Mouse (Mus musculus) ES-Bruce4 (cell line): Measurements from ENCODE around the gene Adssl1.

Experiments
- CTCF ChIP-seq: IDR thresholded peaks from one replicate; pipeline ENCODE4 v1.8.1; 2011; ENCODE audit warnings: low read depth, low read length
- EP300 ChIP-seq: IDR thresholded peaks from 2 replicates; pipeline ENCODE4 v1.6.1; 2011; ENCODE audit warnings: low read depth, low read length; ENCODE audit not compliant: insufficient read depth
- POLR2A ChIP-seq: IDR thresholded peaks from one replicate; pipeline ENCODE4 v1.8.1; 2011; ENCODE audit warnings: low read length; ENCODE audit not compliant: insufficient read depth

GRCm38 (mm10) chr12:112578296-112579090 is 41.4 kb upstream of the Adssl1 start:
- TF ChIP-seq POLR2A (no peak), CTCF (no peak), EP300 (no peak)
